Mouse (Mus musculus) kidney, embryonic 15.5 days (tissue): ENCODE results near the gene Eno3. TPM values are rescaled to one million over a fixed set of nuclear protein-coding genes. Genes with fewer than 3 reads are reported as not detected.
A peak's percentile ranks its signal among the peaks of the same experiment; 100 is the strongest.

ENCODE experiments used
- ATAC-seq: fragments of 200-750 bp; cut with Nextera tagmentation; replicated peaks from 2 replicates; pipeline ENCODE4 v1.8.0; 2017; ENCODE audit warnings: moderate TSS enrichment; ENCODE audit not compliant: low FRiP score
- H3K27ac ChIP-seq: fragments of 300-500 bp; sonication (generic); 2 replicates; pipeline ENCODE4 v1.5.1; 2015; ENCODE audit warnings: mild to moderate bottlenecking, inconsistent platforms
- H3K27me3 ChIP-seq: fragments of 300-500 bp; sonication (generic); 2 replicates; pipeline ENCODE4 v1.6.1; 2015; ENCODE audit warnings: inconsistent platforms
- H3K36me3 ChIP-seq: fragments of 300-500 bp; sonication (generic); 2 replicates; pipeline ENCODE4 v1.6.1; 2015; ENCODE audit warnings: inconsistent platforms
- H3K4me1 ChIP-seq: fragments of 300-500 bp; sonication (generic); 2 replicates; pipeline ENCODE4 v1.6.1; 2015; ENCODE audit warnings: inconsistent platforms
- H3K4me2 ChIP-seq: fragments of 300-500 bp; sonication (generic); 2 replicates; pipeline ENCODE4 v1.6.1; 2015; ENCODE audit warnings: moderate library complexity, mild to moderate bottlenecking, inconsistent platforms
- H3K4me3 ChIP-seq: fragments of 300-500 bp; sonication (generic); replicated peaks from 2 replicates; pipeline ENCODE4 v1.5.1; 2015; ENCODE audit warnings: mild to moderate bottlenecking, inconsistent platforms
- H3K9ac ChIP-seq: fragments of 300-500 bp; sonication (generic); 2 replicates; pipeline ENCODE4 v1.6.1; 2015; ENCODE audit warnings: mild to moderate bottlenecking, inconsistent platforms
- H3K9me3 ChIP-seq: fragments of 300-500 bp; sonication (generic); replicated peaks from 2 replicates; pipeline ENCODE4 v1.6.1; 2016; ENCODE audit warnings: inconsistent platforms
- whole genome bisulfite sequencing: fragments of 180-500 bp; shearing (Covaris S2); methylation state at CpG from one replicate; pipeline ENCODE4 v1.1.7; 2015; ENCODE audit warnings: mixed read lengths; 5-methylcytosine and 5-hydroxymethylcytosine counted together
- polyA plus RNA-seq: library from polyadenylated mRNA; unstranded; fragments of >200 nt; fragmentation: Nextera tagmentation; extraction: Ambion mirVana; gene quantifications from 2 replicates; pipeline ENCODE4 v1.2.1, GENCODE M21; 2015

Eno3 gene
- 30.3 and 38.5 TPM in 2 replicates for polyA plus RNA-seq

DNA sequence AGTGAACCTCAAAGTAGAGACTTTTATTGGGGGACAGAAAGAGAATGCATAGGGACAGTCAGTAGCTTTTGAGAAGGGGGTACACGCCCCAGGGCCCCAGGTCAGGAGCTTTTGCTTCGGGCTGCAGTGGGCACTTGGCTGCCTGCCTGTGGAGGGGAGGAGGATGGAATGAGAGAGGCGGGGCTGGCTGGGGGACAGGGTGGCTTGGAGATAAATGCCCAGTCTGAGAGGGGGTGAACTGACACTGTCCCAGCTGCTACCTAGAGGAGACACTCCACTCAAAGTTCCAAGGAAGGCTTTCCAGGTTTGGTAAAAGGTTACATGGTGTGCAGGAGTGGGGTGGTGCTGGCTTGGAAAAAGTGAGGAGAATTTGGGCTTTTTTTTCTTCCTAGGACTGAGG, at the start of gene Eno3:
Gene Eno3, plus strand, starts transcription at position 239 of the 400 bp plus-strand sequence.
- peaks cover 35% of the 10 kb centered on the region for H3K36me3 ChIP-seq
- H3K9ac ChIP-seq: peak within 1 kb of the TSS; percentile 99
- H3K27me3 ChIP-seq: no peaks in the 10 kb centered on the region
- peaks cover 49% of the 10 kb centered on the region for H3K4me1 ChIP-seq
- H3K9me3 ChIP-seq: no peaks in the 10 kb centered on the region
- H3K4me3 ChIP-seq: peak within 1 kb of the TSS; percentile 100
- no peak for ATAC-seq
- H3K27ac ChIP-seq: peak within 1 kb of the TSS; percentile 99
- H3K4me2 ChIP-seq: peak within 1 kb of the TSS; percentile 95
- WGBS: 14% methylated on average over 3 of the region's 3 CpGs

DNA sequence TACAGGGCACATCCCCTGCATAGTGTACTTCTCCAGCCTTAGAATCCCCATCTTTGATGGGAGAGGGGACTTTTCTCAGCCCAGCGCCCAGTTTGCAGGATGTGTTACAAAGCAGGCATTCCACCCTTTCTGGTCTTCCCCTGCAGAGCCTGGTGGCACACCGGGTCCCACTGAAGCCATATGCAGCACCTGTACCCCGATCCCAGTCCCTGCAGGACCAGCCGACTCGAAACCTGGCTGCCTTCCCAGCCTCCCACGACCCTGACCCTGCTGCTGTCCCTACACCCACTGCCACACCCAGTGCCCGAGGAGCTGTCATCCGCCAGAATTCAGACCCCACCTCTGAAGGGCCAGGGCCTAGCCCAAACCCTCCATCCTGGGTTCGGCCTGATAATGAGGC, 49.4 kb upstream of the Eno3 start:
- no peak overlapping the region for H3K4me2 ChIP-seq
- H3K9ac ChIP-seq: no peak overlapping the region
- no peaks in the 10 kb centered on the region for H3K9me3 ChIP-seq
- no peak for ATAC-seq
- 91% methylated on average over 9 of the region's 9 CpGs for WGBS
- H3K27me3 ChIP-seq: no peaks in the 10 kb centered on the region
- H3K4me3 ChIP-seq: no peak overlapping the region
- peaks cover 99% of the 10 kb centered on the region for H3K36me3 ChIP-seq
- peaks cover 15% of the 10 kb centered on the region for H3K4me1 ChIP-seq
- no peak overlapping the region for H3K27ac ChIP-seq

DNA sequence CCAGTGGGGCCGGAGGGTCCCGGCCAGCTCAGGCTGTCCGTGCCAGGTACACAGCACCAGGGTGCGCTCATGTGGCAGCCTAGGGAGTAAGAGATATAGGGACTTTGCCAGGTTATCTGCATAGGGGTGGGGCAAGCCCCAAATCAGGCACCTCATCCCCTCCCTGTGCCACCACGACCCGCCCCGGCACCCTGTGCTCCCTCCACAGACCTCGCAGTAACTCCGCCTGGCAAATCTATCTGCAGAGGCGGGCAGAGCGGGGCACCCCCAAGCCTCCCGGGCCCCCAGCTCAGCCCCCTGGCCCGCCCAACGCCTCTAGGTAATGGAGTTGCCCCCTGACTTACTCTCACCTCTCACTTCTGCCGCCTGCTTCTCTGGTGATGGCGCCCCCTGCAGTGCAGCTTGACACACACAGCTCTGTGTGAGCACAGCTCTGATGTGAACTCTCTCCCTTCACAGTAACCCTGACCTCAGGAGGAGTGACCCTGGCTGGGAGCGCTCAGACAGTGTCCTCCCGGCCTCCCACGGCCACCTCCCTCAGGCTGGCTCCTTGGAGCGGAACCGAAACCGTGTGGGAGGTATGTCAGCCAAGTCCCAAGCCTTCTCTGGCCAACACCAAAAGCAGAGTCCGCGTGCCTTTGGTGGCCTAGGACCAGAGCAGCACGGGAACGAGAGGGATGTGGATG, 48.5 kb upstream of the Eno3 start:
- no peaks in the 10 kb centered on the region for H3K27me3 ChIP-seq
- H3K9ac ChIP-seq: no peak overlapping the region
- peaks cover 15% of the 10 kb centered on the region for H3K4me1 ChIP-seq
- 73% methylated on average over 26 of the region's 26 CpGs for WGBS
- H3K27ac ChIP-seq: peak overlapping the region; percentile 37; the same call in 1 of the 2 replicates
- H3K9me3 ChIP-seq: no peaks in the 10 kb centered on the region
- H3K4me3 ChIP-seq: no peak overlapping the region
- H3K36me3 ChIP-seq: peaks cover 98% of the 10 kb centered on the region
- no peak overlapping the region for H3K4me2 ChIP-seq
- peak; percentile 63 for ATAC-seq

DNA sequence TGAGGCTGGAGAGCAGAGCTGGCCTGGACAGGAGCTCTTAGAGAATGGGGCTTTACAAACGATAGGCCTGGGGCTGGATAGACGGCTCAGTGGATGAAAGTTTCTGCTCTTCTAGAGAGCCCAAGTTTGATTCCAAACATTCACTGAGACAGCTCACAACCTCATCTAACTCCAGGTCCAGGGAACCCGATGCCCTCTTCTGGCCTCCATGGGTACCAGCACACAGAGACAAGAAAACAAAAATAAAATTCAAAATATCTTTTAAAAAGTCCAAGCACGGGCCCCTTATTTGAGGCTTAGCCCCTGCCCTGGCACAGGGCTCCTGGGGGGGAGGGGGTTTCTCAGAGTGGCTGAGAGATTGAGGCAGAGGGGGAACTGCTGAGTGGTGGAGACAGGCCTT, 46.2 kb upstream of the Eno3 start:
- H3K4me2 ChIP-seq: no peak overlapping the region
- 88% methylated on average over 4 of the region's 4 CpGs for WGBS
- no peak overlapping the region for H3K9ac ChIP-seq
- H3K9me3 ChIP-seq: no peaks in the 10 kb centered on the region
- peaks cover 28% of the 10 kb centered on the region for H3K4me1 ChIP-seq
- H3K27me3 ChIP-seq: no peaks in the 10 kb centered on the region
- no peak overlapping the region for H3K4me3 ChIP-seq
- ATAC-seq: no peak
- H3K27ac ChIP-seq: no peak overlapping the region
- peaks cover 76% of the 10 kb centered on the region for H3K36me3 ChIP-seq

DNA sequence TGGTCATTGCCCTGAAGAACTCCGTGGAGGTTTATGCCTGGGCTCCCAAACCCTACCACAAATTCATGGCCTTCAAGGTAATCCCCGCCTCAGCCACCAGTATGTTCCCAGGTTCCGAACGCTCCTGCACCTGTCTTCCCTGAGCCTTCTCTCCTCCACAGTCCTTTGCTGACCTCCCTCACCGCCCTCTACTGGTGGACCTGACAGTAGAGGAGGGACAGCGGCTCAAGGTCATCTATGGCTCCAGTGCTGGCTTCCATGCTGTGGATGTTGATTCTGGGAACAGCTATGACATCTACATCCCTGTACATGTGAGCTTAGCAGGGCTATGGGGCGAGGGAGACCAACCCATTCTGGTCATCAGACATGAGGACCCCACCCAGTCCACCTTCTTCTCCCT, 44.5 kb upstream of the Eno3 start:
- Histone ChIP-seq H3K4me1 (peaks cover 35% of the 10 kb centered on the region), H3K4me2 (no peak overlapping the region), H3K4me3 (no peak overlapping the region), H3K9ac (no peak overlapping the region), H3K27me3 (no peaks in the 10 kb centered on the region), H3K36me3 (peaks cover 58% of the 10 kb centered on the region), H3K27ac (no peak overlapping the region), H3K9me3 (no peaks in the 10 kb centered on the region)
- no peak for ATAC-seq
- 79% methylated on average over 7 of the region's 7 CpGs for WGBS

DNA sequence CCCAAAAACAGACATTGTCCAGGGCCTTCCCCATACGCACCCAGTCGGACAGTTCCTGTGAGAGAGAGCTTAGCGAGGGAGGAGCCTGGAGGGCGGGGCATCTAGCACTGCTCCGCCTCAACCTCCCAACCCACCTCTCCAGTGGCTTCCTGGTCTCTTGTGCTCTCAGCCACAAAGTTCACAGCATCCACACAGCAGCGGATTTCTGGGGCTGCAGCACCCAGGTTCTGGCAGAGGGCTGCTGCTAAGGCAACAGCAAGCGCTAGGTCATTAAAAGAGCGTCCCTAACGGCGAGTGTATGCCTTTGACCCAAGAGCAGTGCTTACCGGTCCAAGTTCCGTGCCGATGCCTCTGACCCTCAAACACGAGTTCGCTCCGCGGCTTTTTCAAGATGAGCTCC, 41.9 kb upstream of the Eno3 start:
- no peaks in the 10 kb centered on the region for H3K9me3 ChIP-seq
- WGBS: under 1% methylated on average over 17 of the region's 17 CpGs

DNA sequence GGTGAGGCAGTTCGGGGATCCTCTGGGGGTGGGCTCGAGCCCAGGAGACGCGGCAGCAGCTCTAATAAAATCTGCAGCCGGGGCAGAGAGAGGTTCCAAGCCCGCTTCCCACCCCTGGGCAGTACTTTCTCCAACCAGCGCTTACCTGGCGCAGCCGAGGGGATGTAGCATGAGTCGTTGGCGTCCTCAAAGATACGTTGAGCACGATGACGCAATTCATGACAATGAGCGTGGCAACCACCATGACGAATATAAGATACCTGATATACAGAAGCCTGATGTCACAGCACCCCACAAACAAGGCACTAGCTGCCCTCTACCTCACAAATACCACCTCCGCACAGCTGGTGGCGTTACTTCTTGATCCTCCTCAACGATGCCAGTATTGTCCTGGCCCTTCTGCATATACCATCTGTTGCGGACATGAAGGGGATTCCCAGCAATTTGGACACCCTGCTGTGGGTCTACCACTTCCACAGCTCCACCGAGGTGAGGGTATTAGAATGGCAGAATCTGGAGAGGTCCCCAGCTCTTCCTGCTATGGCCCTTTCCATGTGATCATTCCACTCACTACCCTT, 41.4 kb upstream of the Eno3 start, which contains the start of gene 4930544D05Rik:
Gene 4930544D05Rik, plus strand, starts transcription at position 333 of the 578 bp plus-strand sequence.
- WGBS: 17% methylated on average over 21 of the region's 21 CpGs
- Histone ChIP-seq H3K4me1 (peaks cover 20% of the 10 kb centered on the region), H3K4me2 (peak within 1 kb of the TSS; percentile 75), H3K36me3 (peaks cover 28% of the 10 kb centered on the region), H3K27ac (peak within 1 kb of the TSS; percentile 46), H3K27me3 (no peaks in the 10 kb centered on the region), H3K4me3 (peak within 1 kb of the TSS; percentile 44), H3K9ac (peak within 1 kb of the TSS; percentile 48), H3K9me3 (no peaks in the 10 kb centered on the region)
- 0 out of 2 replicates have a peak, but pooled peaks have one; percentile 1 for ATAC-seq

More for the DNA sequence above, 41.9 kb upstream of the Eno3 start:
- Histone ChIP-seq H3K4me3 (peak overlapping the region; percentile 44), H3K9ac (peak overlapping the region; percentile 48), H3K4me1 (peaks cover 20% of the 10 kb centered on the region), H3K4me2 (peak overlapping the region; percentile 75), H3K27me3 (no peaks in the 10 kb centered on the region), H3K36me3 (peaks cover 33% of the 10 kb centered on the region), H3K27ac (peak overlapping the region; percentile 46)
- peak; percentile 86 for ATAC-seq

DNA sequence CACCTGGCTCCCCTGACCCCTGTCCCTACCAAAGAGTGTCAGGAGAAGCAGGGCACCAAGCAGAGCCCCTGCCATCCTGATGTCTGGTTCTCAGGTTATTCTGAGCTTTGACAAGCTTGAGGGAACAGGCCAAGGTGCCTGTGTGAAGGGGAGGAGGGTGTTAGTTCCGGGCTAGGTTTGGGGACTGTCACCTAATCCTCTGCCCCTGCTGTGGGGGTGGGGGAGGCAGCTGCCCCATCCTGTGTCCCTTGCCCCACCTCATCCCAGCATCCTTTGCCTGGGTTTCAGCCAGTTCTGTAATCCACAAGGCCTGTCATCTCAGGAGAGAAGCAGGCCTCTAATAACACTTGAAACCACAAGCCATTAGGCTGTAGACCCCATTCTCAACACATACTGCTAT, 37.9 kb upstream of the Eno3 start, which contains the start of gene Chrne:
Gene Chrne, minus strand, starts transcription at position 116 of the 400 bp plus-strand sequence.
- no peak within 1 kb of the TSS for H3K9ac ChIP-seq
- no peak for ATAC-seq
- no peaks in the 10 kb centered on the region for H3K27me3 ChIP-seq
- H3K9me3 ChIP-seq: no peaks in the 10 kb centered on the region
- no peak within 1 kb of the TSS for H3K27ac ChIP-seq
- H3K4me1 ChIP-seq: peaks cover 26% of the 10 kb centered on the region
- no peaks in the 10 kb centered on the region for H3K36me3 ChIP-seq
- no peak within 1 kb of the TSS for H3K4me3 ChIP-seq
- no peak within 1 kb of the TSS for H3K4me2 ChIP-seq
- WGBS: 45% methylated on average over 1 of the region's 1 CpGs

DNA sequence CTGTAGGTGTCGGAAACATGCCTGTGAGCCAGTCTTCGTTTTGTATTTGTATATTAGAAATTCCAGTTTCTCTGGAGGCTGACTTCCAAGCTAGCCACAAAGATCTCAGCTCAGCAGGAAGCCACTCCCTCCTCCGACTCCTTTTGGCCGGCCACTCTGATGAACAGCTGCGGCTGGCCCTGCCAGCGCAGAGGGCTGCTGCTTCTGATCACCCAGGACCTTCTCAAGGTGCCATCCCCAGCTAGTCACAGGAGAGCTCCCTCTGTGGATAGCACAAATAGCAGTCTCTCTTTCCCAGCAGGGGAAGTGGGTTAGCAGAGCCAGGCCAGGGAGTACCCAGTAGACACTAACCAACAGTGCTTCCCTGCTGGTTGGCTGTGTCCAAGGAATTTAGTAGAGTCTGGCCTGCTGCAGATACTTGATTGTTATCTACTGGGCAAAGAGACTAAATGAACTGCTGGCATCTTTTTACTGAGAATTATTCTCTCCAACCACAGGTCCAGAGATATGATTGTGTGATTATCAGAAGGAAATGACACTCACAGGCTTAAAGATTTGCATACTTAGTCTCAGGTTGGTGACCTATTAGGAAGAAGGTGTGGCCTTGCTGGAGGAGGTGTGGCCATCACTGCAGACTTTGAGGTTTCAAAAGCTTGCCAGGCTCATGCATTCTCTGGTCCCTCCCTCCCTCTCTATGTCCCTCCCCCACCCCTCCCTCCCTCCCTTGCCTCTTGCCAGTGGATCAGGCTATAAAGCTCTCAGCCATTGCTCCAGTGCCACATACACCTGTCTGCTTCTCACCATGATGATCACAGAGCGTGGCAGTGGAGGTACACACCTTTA, 34.8 kb upstream of the Eno3 start:
- H3K9me3 ChIP-seq: no peaks in the 10 kb centered on the region
- H3K9ac ChIP-seq: no peak overlapping the region
- H3K4me2 ChIP-seq: no peak overlapping the region
- 35% methylated on average over 7 of the region's 7 CpGs for WGBS
- no peak overlapping the region for H3K4me3 ChIP-seq
- H3K27me3 ChIP-seq: no peaks in the 10 kb centered on the region
- no peak overlapping the region for H3K27ac ChIP-seq
- no peaks in the 10 kb centered on the region for H3K36me3 ChIP-seq
- 0 out of 2 replicates have a peak, but pooled peaks cover 6% of the 10 kb centered on the region for H3K4me1 ChIP-seq
- ATAC-seq: no peak

DNA sequence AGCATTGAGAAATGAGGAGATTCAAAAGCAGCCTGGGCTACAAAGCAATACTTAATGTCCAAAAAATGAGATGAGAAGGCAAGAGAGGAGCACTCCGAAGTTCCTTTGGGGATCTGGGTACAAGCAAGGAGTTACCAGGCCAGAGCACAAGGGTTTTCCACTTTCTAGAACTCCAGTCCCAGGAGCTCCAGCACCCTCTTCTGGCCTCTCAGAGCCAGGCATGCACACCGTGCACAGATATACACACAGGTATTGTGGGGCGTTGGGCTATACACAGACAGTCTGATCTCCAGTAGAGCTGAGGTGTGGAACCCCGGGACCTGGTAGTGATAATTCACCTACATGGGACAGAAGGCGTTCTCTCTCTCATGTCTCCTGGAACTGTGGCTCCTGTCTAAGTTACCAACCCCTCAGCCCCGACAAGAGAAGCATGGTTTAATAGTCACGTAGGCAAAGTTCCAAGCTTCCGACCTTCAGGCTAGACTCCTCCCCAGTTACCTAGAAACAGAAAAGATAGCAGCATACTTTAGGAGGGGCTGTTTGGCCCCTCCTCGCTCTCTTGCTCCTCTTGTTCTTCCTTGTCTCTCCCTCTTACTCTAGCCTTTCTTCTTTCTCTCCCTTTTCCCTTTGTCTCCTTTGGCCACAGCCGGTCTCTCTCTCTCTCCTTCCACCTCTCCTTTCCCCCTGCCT, 33.8 kb upstream of the Eno3 start:
- Histone ChIP-seq H3K9me3 (no peaks in the 10 kb centered on the region), H3K27ac (no peak overlapping the region), H3K9ac (no peak overlapping the region), H3K4me2 (no peak overlapping the region), H3K36me3 (no peaks in the 10 kb centered on the region), H3K4me1 (0 out of 2 replicates have a peak, but pooled peaks cover 6% of the 10 kb centered on the region), H3K27me3 (no peaks in the 10 kb centered on the region), H3K4me3 (no peak overlapping the region)
- no peak for ATAC-seq
- 81% methylated on average over 10 of the region's 10 CpGs for WGBS

DNA sequence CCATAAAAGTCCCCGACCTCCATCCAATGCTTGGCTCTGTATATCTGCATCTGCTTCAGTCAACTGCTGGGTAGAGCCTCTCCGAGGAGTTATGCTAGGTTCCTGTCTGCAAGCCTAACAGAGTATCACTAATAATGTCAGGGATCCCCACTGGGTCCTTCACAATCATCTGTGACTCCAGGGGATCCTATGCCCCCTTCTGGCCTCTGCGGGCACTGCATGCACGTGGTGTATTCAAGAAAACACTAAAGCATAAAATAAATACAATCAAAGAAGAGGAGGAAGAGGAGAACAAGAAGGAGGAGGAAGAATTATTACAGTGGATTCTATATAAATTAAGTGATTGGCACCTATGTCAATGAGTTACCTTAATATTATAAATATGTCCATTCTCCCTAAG, 31.5 kb upstream of the Eno3 start:
- Histone ChIP-seq H3K9ac (no peak overlapping the region), H3K4me1 (0 out of 2 replicates have a peak, but pooled peaks cover 6% of the 10 kb centered on the region), H3K9me3 (no peaks in the 10 kb centered on the region), H3K4me3 (no peak overlapping the region), H3K27me3 (no peaks in the 10 kb centered on the region), H3K27ac (no peak overlapping the region), H3K4me2 (no peak overlapping the region), H3K36me3 (no peaks in the 10 kb centered on the region)
- no peak for ATAC-seq
- WGBS: 53% methylated on average over 4 of the region's 4 CpGs
